Mouse (Mus musculus): ENCODE measurements around the gene Cd46.

GRCm38 (mm10) chr1:194990976-194991375 is 101.1 kb downstream of the Cd46 start:
- TF ChIP-seq CTCF (IDR thresholded peaks at IDR 0.05; ENCODE audit: low read depth) (no peak), EP300 (IDR thresholded peaks at IDR 0.05; ENCODE audit: low read depth) (no peak)

All from heart, postnatal 0 days (tissue).